Mouse (Mus musculus): ENCODE measurements at regions not wholly inside any gene's neighbourhood (a gene's known extent, or its start where the extent isn't known, plus 50 kb on each side); places are given as distances from the start of the nearest gene placed in this dataset.

GRCm38 (mm10) chr3:57975379-57975778 lies 127.5 kb upstream of the Pfn2 start:
- Histone ChIP-seq H3K27ac (replicated peaks) (peak overlapping the region; percentile 44; the same call in 1 of the 2 replicates), H3K4me3 (no peak overlapping the region), H3K36me3 (replicated peaks) (no peaks in the 10 kb centered on the region), H3K9me3 (no peaks in the 10 kb centered on the region), H3K27me3 (replicated peaks; ENCODE audit: low read depth, poor library complexity, severe bottlenecking) (no peaks in the 10 kb centered on the region), H3K4me1 (peaks cover 44% of the 10 kb centered on the region)
- 45% methylated on average over 5 of the region's 5 CpGs for WGBS
- DNase-seq (ENCODE audit: low spot score): no peak

- no peak overlapping the region for H3K27ac ChIP-seq (replicated peaks)
- 78% methylated on average over 5 of the region's 5 CpGs for WGBS
- H3K4me1 ChIP-seq: peaks cover 44% of the 10 kb centered on the region
- H3K9me3 ChIP-seq: no peaks in the 10 kb centered on the region
- no peaks in the 10 kb centered on the region for H3K36me3 ChIP-seq (replicated peaks)
- H3K27me3 ChIP-seq (replicated peaks; ENCODE audit: low read depth, poor library complexity, severe bottlenecking): no peaks in the 10 kb centered on the region
- H3K4me3 ChIP-seq: no peak overlapping the region
- DNase-seq (ENCODE audit: low spot score): no peak
Observed at GRCm38 (mm10) chr3:57976640-57977229, 128.9 kb upstream of the Pfn2 start.

GRCm38 (mm10) chr3:57988175-57988574 lies 140.3 kb upstream of the Pfn2 start:
- Histone ChIP-seq H3K9me3 (no peaks in the 10 kb centered on the region), H3K4me1 (0 out of 2 replicates have a peak, but pooled peaks cover 2% of the 10 kb centered on the region), H3K4me3 (no peak overlapping the region), H3K27me3 (replicated peaks; ENCODE audit: low read depth, poor library complexity, severe bottlenecking) (no peaks in the 10 kb centered on the region), H3K27ac (replicated peaks) (no peak overlapping the region), H3K36me3 (replicated peaks) (no peaks in the 10 kb centered on the region)
- DNase-seq (ENCODE audit: low spot score): no peak
- 80% methylated on average over 3 of the region's 3 CpGs for whole genome bisulfite sequencing

- Histone ChIP-seq H3K27ac (replicated peaks) (no peak overlapping the region), H3K9me3 (no peaks in the 10 kb centered on the region), H3K36me3 (replicated peaks) (no peaks in the 10 kb centered on the region), H3K4me1 (0 out of 2 replicates have a peak, but pooled peaks cover 2% of the 10 kb centered on the region), H3K4me3 (no peak overlapping the region), H3K27me3 (replicated peaks; ENCODE audit: low read depth, poor library complexity, severe bottlenecking) (no peaks in the 10 kb centered on the region)
- no peak for DNase-seq (ENCODE audit: low spot score)
- 77% methylated on average over 1 of the region's 1 CpGs for WGBS
Observed at GRCm38 (mm10) chr3:57990738-57991137, 142.9 kb upstream of the Pfn2 start.

DNA sequence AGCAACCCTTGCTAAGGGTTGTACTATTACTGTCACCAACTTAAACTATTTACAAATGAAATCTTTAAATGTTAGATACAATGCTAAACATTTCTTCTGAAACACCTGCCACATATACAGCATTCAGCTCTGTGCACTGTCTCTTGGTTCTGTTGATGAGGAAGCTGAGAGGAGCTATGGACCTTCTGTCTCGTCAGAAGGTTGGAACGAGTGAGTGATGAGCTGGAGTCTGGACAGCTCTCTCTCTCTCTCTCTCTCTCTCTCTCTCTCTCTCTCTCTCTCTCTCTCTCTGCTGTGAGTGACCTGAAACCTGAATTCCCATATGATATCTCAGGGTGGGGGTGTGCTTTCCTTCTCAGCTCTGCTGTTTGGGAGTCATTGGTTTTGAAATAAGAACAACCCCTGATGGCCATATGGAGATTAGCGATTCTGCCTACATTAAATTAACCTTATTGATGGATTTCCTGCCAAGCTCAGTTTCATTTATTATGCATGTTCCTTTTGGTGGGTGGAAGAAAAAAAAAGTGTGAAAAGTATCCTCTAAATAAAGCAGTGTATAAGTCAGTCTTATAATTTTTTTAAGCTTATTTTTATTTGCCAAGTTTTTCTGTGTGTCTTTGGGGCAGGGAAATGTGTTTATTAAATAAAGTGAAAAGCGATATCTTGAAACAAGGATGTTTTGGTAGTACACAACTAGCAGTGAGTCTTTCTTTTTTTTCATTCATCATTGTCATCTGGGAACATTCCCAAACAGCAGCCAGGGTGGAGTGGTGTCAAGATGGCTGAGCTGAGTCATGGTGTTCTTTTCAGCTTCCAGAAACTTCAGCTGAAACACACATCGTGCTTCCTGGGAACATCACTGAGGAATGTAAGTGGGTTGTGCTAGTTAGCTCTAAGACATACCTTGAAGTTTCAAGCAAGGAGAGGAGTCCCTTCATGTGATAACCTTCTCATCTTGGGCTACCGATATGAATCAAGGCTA lies 150.5 kb upstream of the Pfn2 start:
- Histone ChIP-seq H3K9me3 (no peaks in the 10 kb centered on the region), H3K4me3 (no peak overlapping the region), H3K4me1 (peaks cover 11% of the 10 kb centered on the region), H3K27me3 (replicated peaks; ENCODE audit: low read depth, poor library complexity, severe bottlenecking) (no peaks in the 10 kb centered on the region), H3K27ac (replicated peaks) (no peak overlapping the region), H3K36me3 (replicated peaks) (no peaks in the 10 kb centered on the region)
- DNase-seq (ENCODE audit: low spot score): no peak
- 86% methylated on average over 6 of the region's 6 CpGs for WGBS

GRCm38 (mm10) chr3:58002792-58003574 lies 155.1 kb upstream of the Pfn2 start:
- no peaks in the 10 kb centered on the region for H3K27me3 ChIP-seq (replicated peaks; ENCODE audit: low read depth, poor library complexity, severe bottlenecking)
- no peaks in the 10 kb centered on the region for H3K36me3 ChIP-seq (replicated peaks)
- peaks cover 13% of the 10 kb centered on the region for H3K4me1 ChIP-seq
- peak overlapping the region; percentile 54 for H3K27ac ChIP-seq (replicated peaks)
- no peaks in the 10 kb centered on the region for H3K9me3 ChIP-seq
- WGBS: 44% methylated on average over 7 of the region's 7 CpGs
- peak; percentile 68 for DNase-seq (ENCODE audit: low spot score)
- no peak overlapping the region for H3K4me3 ChIP-seq

GRCm38 (mm10) chr3:58024750-58025392 lies 177.0 kb upstream of the Pfn2 start:
- no peak overlapping the region for H3K27ac ChIP-seq (replicated peaks)
- DNase-seq (ENCODE audit: low spot score): peak; percentile 54
- no peaks in the 10 kb centered on the region for H3K27me3 ChIP-seq (replicated peaks; ENCODE audit: low read depth, poor library complexity, severe bottlenecking)
- H3K36me3 ChIP-seq (replicated peaks): no peaks in the 10 kb centered on the region
- no peaks in the 10 kb centered on the region for H3K9me3 ChIP-seq
- peaks cover 8% of the 10 kb centered on the region for H3K4me1 ChIP-seq
- 77% methylated on average over 3 of the region's 3 CpGs for WGBS
- no peak overlapping the region for H3K4me3 ChIP-seq

DNA sequence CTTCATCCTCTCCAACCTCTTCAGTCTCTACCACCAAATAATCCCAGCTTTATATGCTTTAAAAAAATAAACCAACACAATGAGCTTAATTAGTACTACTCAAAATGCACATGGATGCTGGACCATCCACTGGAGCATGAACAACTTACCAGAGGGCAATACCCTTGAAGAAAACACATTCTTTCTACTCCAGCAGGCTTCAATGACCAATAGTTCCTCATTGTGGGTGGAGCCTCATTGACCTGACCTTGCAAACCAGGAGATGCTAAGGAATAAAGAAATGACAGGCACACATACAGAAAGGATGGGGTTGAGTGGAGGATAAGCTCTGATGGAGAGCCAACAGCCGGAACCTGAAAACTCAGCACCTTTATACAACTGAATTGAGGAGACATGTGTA lies 201.7 kb upstream of the Pfn2 start:
- H3K9me3 ChIP-seq: no peaks in the 10 kb centered on the region
- DNase-seq (ENCODE audit: low spot score): no peak
- WGBS: 86% methylated on average over 1 of the region's 1 CpGs
- H3K27me3 ChIP-seq (replicated peaks; ENCODE audit: low read depth, poor library complexity, severe bottlenecking): no peaks in the 10 kb centered on the region
- no peaks in the 10 kb centered on the region for H3K36me3 ChIP-seq (replicated peaks)
- H3K27ac ChIP-seq (replicated peaks): no peak overlapping the region
- H3K4me1 ChIP-seq: no peaks in the 10 kb centered on the region
- no peak overlapping the region for H3K4me3 ChIP-seq

GRCm38 (mm10) chr3:58054726-58055125 lies 206.8 kb upstream of the Pfn2 start:
- Histone ChIP-seq H3K4me1 (no peaks in the 10 kb centered on the region), H3K4me3 (no peak overlapping the region), H3K9me3 (no peaks in the 10 kb centered on the region), H3K27me3 (replicated peaks; ENCODE audit: low read depth, poor library complexity, severe bottlenecking) (no peaks in the 10 kb centered on the region), H3K36me3 (replicated peaks) (no peaks in the 10 kb centered on the region), H3K27ac (replicated peaks) (no peak overlapping the region)
- 90% methylated on average over 7 of the region's 7 CpGs for WGBS
- no peak for DNase-seq (ENCODE audit: low spot score)

DNA sequence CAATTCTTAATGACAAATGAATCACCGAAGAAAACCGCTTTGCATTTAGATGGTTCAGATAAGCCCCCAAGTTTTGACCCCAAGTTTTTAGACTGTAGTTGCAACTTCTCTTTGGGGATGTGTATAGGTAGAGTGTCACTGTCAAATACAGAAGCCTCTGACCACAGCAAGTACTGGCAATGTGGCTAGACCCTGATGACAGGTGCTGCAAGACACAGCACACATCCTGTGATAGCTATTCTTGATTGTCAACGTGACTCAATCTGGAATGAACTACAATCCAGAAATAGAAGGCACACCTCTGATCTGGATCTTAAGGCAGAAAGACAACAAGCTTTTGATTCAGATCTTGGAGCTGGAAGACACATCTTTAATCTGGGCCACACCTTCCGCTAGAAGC lies 207.3 kb upstream of the Pfn2 start:
- H3K9me3 ChIP-seq: no peaks in the 10 kb centered on the region
- no peaks in the 10 kb centered on the region for H3K27me3 ChIP-seq (replicated peaks; ENCODE audit: low read depth, poor library complexity, severe bottlenecking)
- DNase-seq (ENCODE audit: low spot score): no peak
- WGBS: 91% methylated on average over 4 of the region's 4 CpGs
- no peaks in the 10 kb centered on the region for H3K4me1 ChIP-seq
- H3K36me3 ChIP-seq (replicated peaks): no peaks in the 10 kb centered on the region
- H3K27ac ChIP-seq (replicated peaks): no peak overlapping the region
- no peak overlapping the region for H3K4me3 ChIP-seq

- Histone ChIP-seq H3K4me3 (no peak overlapping the region), H3K27ac (replicated peaks) (no peak overlapping the region; the same call in 1 of the 2 replicates), H3K4me1 (no peaks in the 10 kb centered on the region), H3K36me3 (replicated peaks) (no peaks in the 10 kb centered on the region), H3K27me3 (replicated peaks; ENCODE audit: low read depth, poor library complexity, severe bottlenecking) (no peaks in the 10 kb centered on the region), H3K9me3 (no peaks in the 10 kb centered on the region)
- no peak for DNase-seq (ENCODE audit: low spot score)
- WGBS: 82% methylated on average over 10 of the region's 10 CpGs
Observed at GRCm38 (mm10) chr3:58056191-58057063, 208.5 kb upstream of the Pfn2 start.

Measured in embryonic facial prominence, embryonic 10.5 days (tissue).